Mouse (Mus musculus) lung, adult 2 months (tissue): ENCODE results near the gene Spdya. TPM values are rescaled to one million over a fixed set of nuclear protein-coding genes. Genes with fewer than 3 reads are reported as not detected.
"Not testable (repeated sequence)": the region's sequence is repeated elsewhere in the genome, so short reads cannot be mapped to it uniquely, and the experiment has no call there.

Experiments
- DNase-seq: peaks from one replicate; pipeline ENCODE4 v3.0.0; 2022
- H3K4me1 ChIP-seq: fragments of 200-500 bp; 2 replicates; pipeline ENCODE4 v1.6.1; 2011; ENCODE audit warnings: low read length; ENCODE audit not compliant: control insufficient read depth, insufficient read depth
- H3K4me3 ChIP-seq: fragments of 200-500 bp; replicated peaks from 2 replicates; pipeline ENCODE3; 2011; ENCODE audit warnings: low read depth, mild to moderate bottlenecking, control low read depth, low read length; ENCODE audit errors: extremely low read depth
- CTCF ChIP-seq: fragments of 200-500 bp; IDR thresholded peaks from 2 replicates; pipeline ENCODE4 v1.5.1; 2011; ENCODE audit warnings: mild to moderate bottlenecking, low read length, control low read depth; ENCODE audit not compliant: insufficient read depth
- POLR2A ChIP-seq: fragments of 200-500 bp; IDR thresholded peaks from 2 replicates; pipeline ENCODE4 v1.6.1; 2011; ENCODE audit warnings: low read depth, mild to moderate bottlenecking, control low read depth, low read length, borderline replicate concordance; ENCODE audit errors: extremely low read depth
- WGBS: fragments of 180-500 bp; shearing (Covaris S2); methylation state at CpG from one replicate; pipeline ENCODE4 v1.1.7; 2018; 5-methylcytosine and 5-hydroxymethylcytosine counted together
- polyA plus RNA-seq: library from polyadenylated mRNA; depleted of rRNA; stranded (reverse); fragments of >200 nt; gene quantifications from 2 replicates; pipeline ENCODE4 v1.2.3, GENCODE M21; 2012; rRNA removed

Spdya gene
- 0.12 TPM in 1 of 2 replicates, not detected in the other for polyA plus RNA-seq

GRCm38 (mm10) chr17:71551757-71552451, at the start of gene Spdya:
Spdya (plus strand) TSS chr17:71552061.
- DNase-seq = peak; percentile 77
- under 1% methylated on average over 77 of the region's 78 CpGs for WGBS
- TF ChIP-seq CTCF (no peak), POLR2A (no peak)

GRCm38 (mm10) chr17:71506832-71507231, 45.0 kb upstream of the Spdya start:
- 86% methylated on average over 8 of the region's 8 CpGs for WGBS
- no peak overlapping the region for H3K4me3 ChIP-seq
- TF ChIP-seq CTCF (no peak), POLR2A (no peak)
- peaks cover 2% of the 10 kb centered on the region; the same call in 1 of the 2 replicates for H3K4me1 ChIP-seq
- no peak for DNase-seq

More at GRCm38 (mm10) chr17:71551757-71552451, at the start of gene Spdya:
- Histone ChIP-seq H3K4me3 (peak within 1 kb of the TSS; percentile 66), H3K4me1 (no peaks in the 10 kb centered on the region)

- TF ChIP-seq CTCF (no peak), POLR2A (no peak)
- Histone ChIP-seq H3K4me3 (no peak overlapping the region), H3K4me1 (no peaks in the 10 kb centered on the region)
- no peak for DNase-seq
- WGBS = 95% methylated on average over 11 of the region's 11 CpGs
Measured at GRCm38 (mm10) chr17:71510297-71510696, 41.6 kb upstream of the Spdya start.

GRCm38 (mm10) chr17:71526302-71526708, 25.6 kb upstream of the Spdya start:
- no peak for TF ChIP-seq POLR2A
- TF ChIP-seq CTCF = no peak
- DNase-seq = no peak
- Histone ChIP-seq H3K4me1 (0 out of 2 replicates have a peak, but pooled peaks cover 3% of the 10 kb centered on the region), H3K4me3 (peak overlapping the region; percentile 61)
- WGBS = 0% methylated on average over 13 of the region's 13 CpGs

GRCm38 (mm10) chr17:71526711-71527564, 24.9 kb upstream of the Spdya start, which contains the start of gene Ndc80:
Ndc80 (minus strand) TSS chr17:71526857.
- TF ChIP-seq POLR2A = peak; percentile 54; the same call in 1 of the 2 replicates
- TF ChIP-seq CTCF = no peak
- 1% methylated on average over 66 of the region's 66 CpGs for WGBS
- Histone ChIP-seq H3K4me3 (peak within 1 kb of the TSS; percentile 73), H3K4me1 (0 out of 2 replicates have a peak, but pooled peaks cover 3% of the 10 kb centered on the region)
- DNase-seq = peak; percentile 92

- TF ChIP-seq POLR2A (no peak), CTCF (no peak)
- DNase-seq = no peak
- Histone ChIP-seq H3K4me1 (0 out of 2 replicates have a peak, but pooled peaks cover 3% of the 10 kb centered on the region), H3K4me3 (no peak overlapping the region)
Measured at GRCm38 (mm10) chr17:71528042-71528441, 23.8 kb upstream of the Spdya start.

GRCm38 (mm10) chr17:71535595-71535994, 16.3 kb upstream of the Spdya start:
- H3K4me1 ChIP-seq, DNase-seq, H3K4me3 ChIP-seq: not testable (repeated sequence)
- 68% methylated on average over 1 of the region's 1 CpGs for whole genome bisulfite sequencing

GRCm38 (mm10) chr17:71537164-71537563, 14.7 kb upstream of the Spdya start:
- TF ChIP-seq POLR2A = no peak
- no peak for TF ChIP-seq CTCF
- no peaks in the 10 kb centered on the region for H3K4me1 ChIP-seq
- DNase-seq = no peak
- no peak overlapping the region for H3K4me3 ChIP-seq
- 82% methylated on average over 3 of the region's 3 CpGs for WGBS

GRCm38 (mm10) chr17:71548586-71548985, 3.3 kb upstream of the Spdya start:
- WGBS = 8% methylated on average over 1 of the region's 1 CpGs
- TF ChIP-seq POLR2A = no peak
- TF ChIP-seq CTCF = no peak
- DNase-seq = no peak
- no peak overlapping the region for H3K4me3 ChIP-seq
- H3K4me1 ChIP-seq = no peaks in the 10 kb centered on the region

GRCm38 (mm10) chr17:71551350-71551749, 511 bp upstream of the Spdya start:
- TF ChIP-seq CTCF (no peak), POLR2A (no peak)
- 11% methylated on average over 6 of the region's 6 CpGs for WGBS
- no peak for DNase-seq

More at GRCm38 (mm10) chr17:71551350-71551749, 511 bp upstream of the Spdya start:
- Histone ChIP-seq H3K4me1 (no peaks in the 10 kb centered on the region), H3K4me3 (peak overlapping the region; percentile 49)
